Mouse (Mus musculus) heart, adult 8-10 months (tissue): Measurements from ENCODE around the gene Sirt2. TPM values are rescaled to one million over a fixed set of nuclear protein-coding genes. Genes with fewer than 3 reads are reported as not detected.

Source experiments
- DNase-seq: peaks from one replicate; pipeline ENCODE4 v3.0.0; 2022; ENCODE audit warnings: low spot score
- total RNA-seq, 4 experiments: library from RNA; stranded (reverse); gene quantifications; 2 replicates each; pipeline ENCODE4 v1.2.4; 2022

Sirt2 gene
- 10 to 100 TPM; 84.0 to 92.6 (median 90.8) TPM for total RNA-seq

DNA sequence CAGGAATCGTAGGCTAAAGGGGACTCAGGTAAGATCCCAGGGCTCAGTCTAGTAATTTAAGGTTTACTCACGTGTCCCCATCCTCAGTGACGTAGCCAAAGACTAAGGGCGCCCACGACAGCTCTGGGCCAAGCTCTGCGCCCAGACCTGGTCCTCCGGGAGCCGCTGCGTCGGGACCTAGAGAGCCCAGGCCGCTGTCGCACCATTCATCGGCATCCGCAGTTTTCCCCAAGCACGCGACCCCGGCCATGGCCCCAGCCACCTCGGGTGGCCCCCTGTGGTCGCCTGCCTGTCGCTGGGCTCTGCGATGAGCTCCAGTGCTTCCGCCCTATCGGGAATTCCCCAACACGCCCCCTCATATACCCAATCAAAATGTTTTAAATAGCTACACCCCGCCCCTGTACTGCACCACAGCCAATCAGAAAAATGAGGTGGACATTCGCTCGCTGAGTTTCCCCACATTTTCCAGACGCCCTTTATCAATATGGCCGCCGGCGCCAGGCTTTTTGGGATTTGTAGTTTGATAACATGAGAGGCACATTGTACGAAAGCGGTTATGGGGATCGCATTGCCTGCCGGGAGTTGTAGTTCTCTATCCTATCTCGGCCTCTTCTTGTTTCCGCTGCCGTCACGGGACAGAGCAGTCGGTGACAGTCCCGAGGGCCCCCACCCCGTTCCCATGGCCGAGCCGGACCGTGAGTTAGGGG is at the start of gene Sirt2:
Gene Sirt2, plus strand, starts transcription at position 563 of the 707 bp plus-strand sequence.
- DNase-seq: peak; percentile 100

DNA sequence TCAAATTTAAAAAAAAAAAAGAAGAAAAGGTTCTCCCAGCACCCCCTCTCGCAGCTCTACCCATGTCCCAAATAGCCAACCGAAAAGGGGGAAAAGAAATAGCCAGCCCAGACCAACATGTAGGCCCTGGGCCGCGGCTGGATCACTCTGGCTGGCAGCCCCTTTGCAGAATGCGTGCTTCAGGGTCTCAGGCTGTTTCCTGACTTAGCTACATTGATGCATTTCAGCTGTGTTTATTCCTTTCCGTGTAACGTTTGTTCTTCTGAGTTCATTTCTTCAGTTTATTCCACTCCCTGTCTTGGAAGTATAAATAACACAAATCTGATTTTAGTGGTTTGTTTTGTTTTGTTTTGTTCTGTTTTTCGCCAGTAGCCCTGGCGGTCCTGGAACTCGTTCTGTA is 48.8 kb upstream of the Sirt2 start:
- no peak for DNase-seq

DNA sequence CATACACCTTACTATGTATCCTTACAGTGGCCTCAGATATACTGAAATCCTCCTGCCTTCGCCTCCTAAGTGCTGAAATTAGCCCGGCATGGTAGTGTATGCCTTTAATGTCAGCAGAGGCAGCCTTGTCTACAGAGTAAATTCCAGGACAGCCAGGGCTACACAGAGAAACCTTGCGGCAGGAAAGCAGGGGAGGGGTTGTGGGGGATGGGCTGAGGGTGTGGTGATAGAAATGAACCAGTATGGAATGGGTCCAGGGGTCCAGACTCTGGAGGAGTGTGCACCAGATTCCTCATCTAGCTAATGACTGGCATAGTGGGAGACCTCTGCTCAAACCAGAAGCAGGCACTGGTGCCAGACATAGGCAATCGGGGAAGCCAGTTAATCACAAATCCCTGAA is 47.4 kb upstream of the Sirt2 start:
- DNase-seq: no peak

DNA sequence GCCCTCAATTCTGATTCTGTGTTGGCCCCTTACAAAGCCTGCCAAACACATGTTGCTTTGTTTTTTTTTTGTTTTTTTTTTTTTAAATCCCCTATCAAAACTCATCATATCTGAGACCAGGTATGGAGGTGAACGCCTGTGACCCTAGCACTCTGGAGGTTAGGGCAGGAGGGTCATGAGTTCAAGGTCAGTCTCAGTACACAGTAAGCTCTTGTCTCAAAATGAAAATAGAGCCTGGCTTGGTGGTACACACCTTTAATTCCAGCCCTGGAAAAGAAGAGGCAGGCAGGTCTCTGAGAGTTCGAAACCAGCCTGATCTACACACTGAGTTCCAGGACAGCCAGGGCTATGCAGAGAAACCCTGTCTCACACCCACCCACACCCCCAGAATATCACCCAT is 46.9 kb upstream of the Sirt2 start:
- no peak for DNase-seq

DNA sequence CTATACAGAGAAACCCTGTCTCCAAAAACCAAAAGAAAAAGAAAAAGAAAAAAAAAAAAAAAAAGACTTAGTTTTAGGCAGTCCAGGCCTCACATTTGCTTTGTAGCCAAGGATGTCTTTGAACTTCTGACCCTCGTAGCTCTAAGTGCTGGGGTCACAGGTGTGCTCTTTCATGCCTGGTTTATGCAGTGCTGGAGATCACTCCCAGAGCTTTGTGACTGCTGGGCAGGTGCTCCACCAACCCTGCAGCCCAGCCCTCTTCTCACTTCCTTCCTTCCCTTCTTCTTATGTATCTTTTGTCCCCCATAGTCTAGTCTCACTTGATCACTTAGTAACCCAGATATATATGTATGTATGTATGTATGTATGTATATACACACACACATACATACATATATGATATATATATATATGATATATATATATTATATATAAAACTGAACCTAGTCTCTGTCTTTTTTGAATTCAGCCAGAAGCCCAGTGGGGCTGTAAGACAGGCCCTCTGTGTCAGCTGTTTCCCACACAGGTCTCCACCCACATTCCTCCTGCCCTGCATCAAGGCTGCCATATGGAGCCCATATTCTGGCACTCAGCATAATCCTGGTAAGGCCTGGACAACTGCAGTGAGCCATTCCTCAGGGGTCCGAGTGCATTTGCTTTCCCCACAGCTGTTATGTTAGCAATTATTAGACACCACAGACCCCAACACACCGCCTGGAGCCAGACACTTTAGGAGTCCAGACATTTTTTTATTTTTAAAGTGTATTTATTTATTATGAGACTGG is 45.6 kb upstream of the Sirt2 start:
- DNase-seq: no peak

DNA sequence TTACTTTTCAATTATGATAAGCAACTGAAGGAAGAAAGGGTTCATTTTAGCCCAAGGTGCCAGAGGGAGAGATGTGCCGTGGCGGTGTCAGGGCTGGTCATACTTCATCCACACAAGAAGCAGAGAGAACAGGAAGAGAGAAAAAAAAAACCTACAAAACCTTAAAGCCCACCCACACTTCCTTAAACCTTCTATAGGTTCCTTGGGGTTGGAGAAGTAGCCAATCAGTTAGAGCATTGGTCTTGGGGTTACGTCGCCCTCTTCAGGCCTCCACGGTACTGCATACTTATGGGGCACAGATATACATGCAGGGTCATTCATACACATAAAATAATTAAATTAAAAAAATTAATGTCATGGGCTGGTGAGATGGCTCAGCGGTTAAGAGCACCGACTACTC is 44.5 kb upstream of the Sirt2 start:
- no peak for DNase-seq

DNA sequence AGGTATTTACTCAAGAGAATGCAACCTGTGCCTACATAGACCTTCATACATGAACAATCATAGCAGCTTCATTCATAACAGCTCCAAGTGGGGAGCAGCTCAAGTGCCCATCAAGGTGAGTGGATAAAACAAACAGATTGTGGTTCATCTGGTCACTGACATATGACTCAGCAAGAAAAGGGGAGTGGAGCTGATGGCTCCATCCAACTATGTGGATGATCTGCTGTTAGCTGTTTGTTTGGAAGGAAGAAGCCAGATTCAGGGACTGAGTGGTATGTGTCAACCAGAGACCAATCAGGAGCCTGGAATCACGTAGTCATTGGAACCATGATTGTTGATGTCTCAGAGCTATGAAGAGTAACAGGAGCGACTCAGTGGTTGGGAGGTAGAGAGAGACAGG is 41.9 kb upstream of the Sirt2 start:
- no peak for DNase-seq

DNA sequence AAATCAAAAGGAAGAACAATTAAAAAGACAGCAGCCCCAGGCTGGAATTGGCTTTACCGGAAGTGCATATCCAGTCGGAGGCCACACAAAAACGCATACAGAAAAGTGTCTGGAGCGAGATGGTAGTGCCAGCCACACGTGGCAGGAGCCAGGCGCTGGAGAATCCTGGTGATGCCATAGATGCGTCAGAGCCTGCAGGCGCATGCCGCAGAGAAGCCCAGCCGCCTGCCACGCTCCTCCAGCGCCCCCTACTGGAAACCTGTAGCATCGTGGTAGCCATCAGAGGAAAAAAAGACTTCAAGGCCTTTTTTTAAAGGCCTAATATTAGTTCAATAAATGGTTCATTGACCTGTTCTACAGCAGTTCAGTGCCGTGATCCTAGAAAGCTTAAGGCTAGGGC is 39.9 kb upstream of the Sirt2 start:
- peak; percentile 33 for DNase-seq

DNA sequence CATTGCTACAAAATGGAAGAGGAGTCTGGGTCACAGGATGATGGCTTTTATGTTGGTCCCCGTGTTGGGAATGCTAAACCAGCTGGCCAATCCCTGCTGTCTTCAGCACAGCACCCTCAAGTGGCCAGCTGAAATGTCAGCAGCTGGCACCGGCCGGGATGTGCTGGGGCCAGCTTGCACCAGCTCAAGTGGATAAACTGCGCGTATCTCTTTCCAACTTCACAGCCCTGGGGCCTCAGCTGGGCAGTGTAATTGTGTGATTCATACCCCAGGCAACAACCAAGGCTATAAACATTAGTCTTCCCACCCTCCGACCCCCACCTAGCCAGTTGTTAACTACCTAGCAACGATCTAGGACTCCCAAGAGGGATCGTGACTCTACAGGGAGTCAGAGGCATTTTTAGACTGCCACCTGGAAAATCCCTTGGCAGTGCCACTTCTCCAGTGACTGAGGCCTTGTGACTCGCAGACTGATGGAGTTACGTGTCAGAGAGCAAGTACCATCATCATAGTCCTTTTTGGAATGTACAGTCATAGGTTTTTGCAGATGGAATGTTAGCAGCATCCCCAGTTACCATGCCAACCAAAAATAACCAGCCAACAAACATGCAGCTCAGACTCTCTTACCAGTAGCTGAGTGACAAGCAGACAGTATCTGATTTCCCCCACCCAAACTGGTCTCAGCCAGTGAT is 38.7 kb upstream of the Sirt2 start:
- no peak for DNase-seq

DNA sequence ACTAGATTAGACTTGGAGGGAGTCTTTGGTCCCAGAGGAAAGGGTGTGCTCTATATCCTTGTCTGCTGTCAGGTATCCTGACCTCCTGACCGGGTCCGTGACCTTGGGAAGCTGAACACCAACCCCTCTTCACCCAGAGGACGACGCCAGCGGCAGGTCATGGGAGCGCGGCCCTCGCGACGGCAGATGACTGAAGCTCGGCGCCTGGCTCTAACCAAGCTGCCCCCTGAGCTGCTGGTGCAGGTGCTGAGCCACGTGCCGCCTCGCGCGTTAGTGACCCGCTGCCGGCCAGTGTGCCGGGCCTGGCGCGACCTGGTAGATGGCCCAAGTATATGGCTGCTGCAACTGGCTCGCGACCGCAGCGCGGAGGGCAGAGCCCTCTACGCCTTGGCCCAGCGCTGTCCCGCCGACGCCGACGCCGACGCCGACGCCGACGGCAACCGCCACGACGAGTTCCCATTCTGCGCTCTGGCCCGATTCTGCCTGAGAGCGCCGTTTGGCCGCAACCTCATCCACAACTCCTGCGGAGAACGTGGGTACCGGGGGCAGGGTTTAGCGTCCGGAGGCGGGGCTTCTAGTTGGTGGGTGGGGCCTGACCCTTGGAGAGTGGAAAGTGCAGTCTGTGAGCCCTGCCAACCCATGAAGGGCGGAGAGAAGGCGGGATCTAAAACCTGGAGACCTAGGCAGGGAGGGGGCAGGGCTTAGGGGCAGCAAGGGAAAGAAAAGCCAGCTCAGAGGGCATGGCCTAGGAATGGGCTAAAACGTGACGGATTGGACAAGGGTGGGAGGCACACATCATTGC is 34.0 kb upstream of the Sirt2 start:
- DNase-seq: peak; percentile 44

DNA sequence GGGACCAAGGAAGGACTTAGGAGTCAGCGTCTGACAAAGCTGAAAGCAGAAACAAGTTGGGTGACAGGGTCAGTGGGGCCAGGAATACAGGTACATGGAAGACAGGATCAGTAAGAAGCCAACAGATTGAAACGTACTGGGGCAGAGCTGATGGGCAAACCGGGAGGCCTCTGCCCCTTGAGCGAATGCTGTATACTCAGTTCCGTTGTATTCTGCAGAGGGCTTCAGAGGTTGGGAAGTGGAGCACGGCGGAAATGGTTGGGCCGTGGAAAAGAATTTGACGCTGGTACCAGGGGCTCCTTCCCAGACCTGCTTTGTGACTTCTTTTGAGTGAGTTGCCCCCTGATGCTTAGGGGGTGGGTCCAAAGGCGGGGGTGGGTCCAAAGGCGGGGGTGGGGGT is 33.3 kb upstream of the Sirt2 start:
- no peak for DNase-seq

DNA sequence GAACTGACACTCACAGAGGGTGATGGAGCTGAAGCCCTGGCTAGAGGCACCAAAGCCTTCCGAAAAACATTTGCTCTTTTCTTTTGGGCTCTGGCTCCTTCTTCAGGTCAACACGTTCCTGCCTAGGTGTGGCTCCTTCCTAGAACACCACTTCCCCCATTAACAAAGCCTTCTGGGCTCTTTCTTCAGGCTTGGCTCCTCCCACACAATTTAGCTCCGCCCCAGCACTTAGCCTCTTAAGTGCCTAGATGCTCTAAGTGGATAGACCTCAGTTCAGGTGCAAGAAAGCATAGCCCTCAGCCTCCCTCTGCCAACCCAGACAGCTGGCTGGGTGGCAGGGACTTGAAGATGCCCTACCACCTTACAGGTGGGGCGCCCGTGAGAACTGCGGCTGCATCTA is 30.8 kb upstream of the Sirt2 start:
- no peak for DNase-seq

DNA sequence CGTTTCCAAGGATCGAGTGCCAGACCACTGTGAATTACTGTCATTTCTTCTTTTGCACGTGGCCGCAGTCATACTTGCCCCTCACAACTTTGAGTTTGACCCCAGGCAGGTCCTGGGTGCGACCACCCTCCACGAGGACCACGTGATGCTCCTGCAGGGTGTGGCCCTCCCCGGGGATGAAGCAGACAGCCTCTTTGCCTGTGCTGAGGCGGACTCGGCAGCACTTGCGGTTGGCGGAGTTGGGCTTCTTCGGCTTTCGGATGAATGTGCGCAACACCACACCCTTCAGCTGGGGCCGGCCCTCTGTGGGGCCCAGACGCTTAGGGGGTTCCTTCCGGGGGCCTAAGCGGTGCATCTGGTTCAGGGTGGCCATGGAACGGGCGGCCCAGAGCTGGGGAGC is 26.7 kb upstream of the Sirt2 start:
- no peak for DNase-seq

DNA sequence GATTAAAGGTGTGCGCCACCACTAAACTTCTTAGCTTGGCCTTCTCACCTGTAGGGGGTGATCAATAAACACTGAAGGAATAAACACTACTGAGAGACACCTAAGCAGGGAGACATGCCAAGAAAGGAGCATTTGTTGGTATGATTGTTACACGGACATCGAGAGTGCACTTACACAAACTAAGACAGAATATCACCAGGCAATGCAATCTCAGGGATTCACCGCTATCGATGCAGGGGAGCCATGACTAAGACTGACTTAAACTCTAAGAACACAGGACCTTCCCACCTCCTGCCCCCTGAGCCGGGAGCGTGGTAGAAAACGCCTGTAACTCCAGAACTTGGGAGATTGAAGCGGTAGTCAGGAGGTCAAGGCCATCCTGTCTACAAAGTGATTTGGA is 25.6 kb upstream of the Sirt2 start:
- no peak for DNase-seq

DNA sequence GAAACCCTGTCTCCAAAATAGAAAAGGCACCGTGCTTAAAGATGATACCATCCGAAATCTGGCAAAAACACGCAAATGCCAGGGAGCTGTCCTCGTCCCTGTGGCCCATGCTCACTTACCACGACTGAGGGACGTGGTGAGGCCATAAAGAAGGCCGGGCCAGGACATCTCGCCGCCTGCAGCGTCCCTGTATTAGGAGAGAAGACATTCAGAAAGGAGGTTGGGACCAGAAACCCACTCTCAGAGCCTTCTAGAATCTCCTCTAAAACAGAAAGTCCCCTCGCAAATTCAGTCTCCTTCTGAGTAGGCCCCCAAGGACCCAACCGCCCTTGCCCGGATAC is 25.2 kb upstream of the Sirt2 start:
- no peak for DNase-seq

DNA sequence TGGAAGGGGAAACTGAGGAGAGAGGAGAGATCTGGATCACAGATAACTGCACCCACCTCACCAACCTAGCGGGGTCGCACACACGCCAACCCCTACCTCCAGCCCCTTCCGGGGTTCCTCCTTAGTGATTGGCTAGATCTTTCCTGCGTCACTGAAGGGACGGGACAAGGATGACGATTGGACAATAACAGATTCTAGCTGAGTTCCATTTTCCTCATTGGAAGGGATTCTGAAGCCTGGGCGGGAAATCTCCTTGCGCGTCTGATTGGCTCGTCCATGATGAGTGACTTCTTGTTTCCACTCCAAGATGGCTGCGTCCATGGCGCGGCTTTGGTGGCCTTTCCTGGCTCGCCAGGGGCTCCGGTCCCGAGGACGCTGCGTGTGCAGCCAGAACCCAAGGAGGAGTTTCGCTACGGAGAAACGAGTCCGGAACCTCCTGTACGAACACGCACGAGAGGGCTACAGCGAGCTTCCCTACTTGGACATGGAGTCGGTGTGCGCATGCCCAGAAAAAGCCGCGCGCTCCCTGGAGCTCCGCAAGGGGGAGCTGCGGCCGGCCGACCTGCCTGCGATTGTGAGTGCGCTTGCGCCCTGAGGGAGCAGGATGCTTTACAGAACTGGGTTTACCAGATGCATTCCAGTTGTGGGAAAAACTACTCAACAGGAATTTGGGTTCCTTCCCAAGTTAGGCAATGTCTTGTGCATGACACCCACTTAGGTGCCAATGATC is 24.7 kb upstream of the Sirt2 start, which contains the start of the genes Mrps12 and Sars2:
Gene Mrps12, minus strand, starts transcription at position 112 of the 730 bp plus-strand sequence.
Gene Sars2, plus strand, starts transcription at position 284 of the 730 bp plus-strand sequence.
- peak; percentile 99 for DNase-seq

DNA sequence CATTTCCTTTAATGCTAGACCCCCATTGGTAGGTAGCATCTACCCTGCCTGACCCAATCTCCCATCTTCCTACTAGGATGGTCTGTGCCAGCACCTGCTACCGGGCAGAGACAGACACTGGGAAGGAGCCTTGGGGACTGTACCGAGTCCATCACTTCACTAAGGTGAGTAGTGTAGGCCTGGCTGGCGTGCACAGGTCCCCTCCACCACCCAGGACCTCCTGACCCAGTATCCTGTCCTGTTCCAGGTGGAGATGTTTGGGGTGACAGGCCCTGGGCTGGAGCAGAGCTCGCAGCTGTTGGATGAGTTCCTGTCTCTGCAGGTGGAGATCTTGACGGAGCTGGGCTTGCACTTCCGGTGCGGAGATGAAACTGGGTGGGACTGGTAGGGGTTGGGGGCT is 16.6 kb upstream of the Sirt2 start:
- no peak for DNase-seq

DNA sequence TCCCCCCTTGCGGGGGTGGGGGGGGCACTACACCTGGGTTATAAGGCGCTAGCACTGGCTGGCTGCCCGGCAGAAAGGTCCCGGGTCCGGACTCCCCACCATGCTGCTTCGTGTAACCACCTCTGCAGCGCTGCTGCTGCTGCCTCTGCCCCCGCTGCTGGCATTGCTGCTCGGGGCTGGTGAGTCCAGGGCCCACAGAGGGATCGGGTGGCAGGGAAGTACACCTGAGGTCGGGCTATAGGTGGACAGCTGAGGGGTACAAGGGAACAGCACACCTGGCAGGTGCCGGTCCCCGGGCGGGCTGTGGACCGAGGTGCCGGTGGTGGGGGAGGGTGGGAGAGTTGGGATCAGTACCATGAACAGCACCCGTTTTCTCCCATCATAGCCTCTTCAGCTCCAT is 10.5 kb upstream of the Sirt2 start, which contains the start of gene Ccer2:
Gene Ccer2, plus strand, starts transcription at position 96 of the 400 bp plus-strand sequence.
- no peak for DNase-seq

DNA sequence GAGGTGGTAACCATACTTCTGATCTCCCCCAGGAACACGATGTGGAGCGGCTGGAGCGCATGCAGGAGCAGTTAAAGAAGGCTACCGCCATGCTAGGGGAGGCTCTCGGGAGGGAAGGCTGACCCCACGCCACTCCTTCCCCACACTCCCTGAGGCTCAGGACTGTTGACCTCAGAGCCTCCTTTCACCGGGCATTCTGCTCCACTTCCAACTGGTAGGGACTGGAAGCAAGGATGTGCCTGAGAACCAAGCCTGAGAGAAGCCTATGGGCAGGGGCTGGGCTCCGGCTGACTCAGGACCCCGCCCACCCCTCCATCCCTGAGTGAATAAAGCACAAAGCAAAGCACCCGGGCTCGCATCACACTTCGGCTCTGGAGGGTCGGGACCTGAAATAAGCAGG is 7.9 kb upstream of the Sirt2 start:
- no peak for DNase-seq

DNA sequence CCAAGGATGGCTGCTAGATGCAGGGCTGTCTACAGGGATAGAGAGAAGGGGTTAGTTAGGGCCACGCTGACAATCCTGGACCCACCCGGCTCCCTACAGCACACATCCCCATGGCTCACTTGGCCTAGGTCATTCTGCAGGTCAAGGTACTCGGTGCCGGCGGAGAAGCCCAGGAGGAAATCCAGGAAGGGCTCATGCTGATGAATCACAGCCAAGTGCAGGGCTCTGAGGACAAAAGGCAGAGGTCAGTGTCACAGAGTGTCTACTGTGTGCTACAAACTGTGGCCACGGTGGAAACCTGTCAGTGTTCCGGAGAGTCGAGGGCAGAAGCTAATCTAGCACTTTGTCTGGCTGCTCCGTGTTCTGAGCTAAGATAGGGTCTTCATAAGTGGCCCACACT is 4.6 kb upstream of the Sirt2 start:
- no peak for DNase-seq

DNA sequence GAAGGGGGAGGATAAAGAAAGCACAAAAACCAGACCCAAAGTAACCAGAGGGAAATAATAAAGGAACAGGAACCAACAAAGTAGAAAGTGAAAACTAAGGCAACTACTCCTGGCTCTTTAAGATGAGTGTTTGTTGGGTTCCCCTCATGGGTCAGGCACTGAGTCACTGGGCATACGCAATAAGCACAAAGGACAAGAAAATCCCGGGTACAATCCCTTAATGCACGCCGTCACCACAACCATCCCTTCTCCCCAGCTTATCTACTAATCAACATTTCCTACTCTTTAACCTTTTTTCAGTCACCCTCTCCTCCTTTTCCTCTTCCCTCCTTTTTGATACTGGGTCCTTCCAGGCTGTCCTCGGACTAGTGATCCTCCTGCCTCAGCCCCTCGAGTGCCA is 1.3 kb upstream of the Sirt2 start:
- DNase-seq: no peak
